Mouse (Mus musculus) testis, adult 2 months (tissue): ENCODE measurements around the gene Tmem185b. TPM values are rescaled to one million over a fixed set of nuclear protein-coding genes. Genes with fewer than 3 reads are reported as not detected.
A peak's percentile ranks its signal among the peaks of the same experiment; 100 is the strongest.

Experiments used
- H3K27ac ChIP-seq: fragments of 200-500 bp; 2 replicates; pipeline ENCODE4 v1.5.1; 2012; ENCODE audit warnings: low read depth, low read length; ENCODE audit not compliant: control insufficient read depth, insufficient read depth
- H3K27me3 ChIP-seq: fragments of 200-500 bp; 2 replicates; pipeline ENCODE4 v1.6.1; 2012; ENCODE audit warnings: mild to moderate bottlenecking, low read length, moderate library complexity; ENCODE audit not compliant: control insufficient read depth, insufficient read depth
- H3K36me3 ChIP-seq: fragments of 200-500 bp; 2 replicates; pipeline ENCODE4 v1.6.1; 2012; ENCODE audit warnings: mild to moderate bottlenecking, low read length; ENCODE audit not compliant: control insufficient read depth, insufficient read depth
- H3K4me1 ChIP-seq: fragments of 200-500 bp; 2 replicates; pipeline ENCODE4 v1.6.1; 2012; ENCODE audit warnings: low read length; ENCODE audit not compliant: control insufficient read depth, insufficient read depth
- H3K4me3 ChIP-seq: fragments of 200-500 bp; 2 replicates; pipeline ENCODE4 v1.5.1; 2012; ENCODE audit warnings: low read depth, mild to moderate bottlenecking, low read length, moderate library complexity, mixed read lengths; ENCODE audit not compliant: control insufficient read depth
- CTCF ChIP-seq: fragments of 200-500 bp; IDR thresholded peaks from 2 replicates; pipeline ENCODE4 v1.5.1; 2012; ENCODE audit warnings: low read depth, mild to moderate bottlenecking, inconsistent platforms, low read length, moderate library complexity; ENCODE audit not compliant: control insufficient read depth, insufficient read depth, insufficient replicate concordance
- POLR2A ChIP-seq: fragments of 200-500 bp; IDR thresholded peaks from 2 replicates; pipeline ENCODE4 v1.6.1; 2012; ENCODE audit warnings: low read depth, mild to moderate bottlenecking, inconsistent platforms, low read length, moderate library complexity; ENCODE audit not compliant: control insufficient read depth
- polyA plus RNA-seq: library from polyadenylated mRNA; depleted of rRNA; stranded (reverse); fragments of >200 nt; gene quantifications from 2 replicates; pipeline ENCODE4 v1.2.3, GENCODE M21; 2012; rRNA removed

Gene Tmem185b
- polyA plus RNA-seq, result 11.6 and 13.9 TPM in 2 replicates

DNA sequence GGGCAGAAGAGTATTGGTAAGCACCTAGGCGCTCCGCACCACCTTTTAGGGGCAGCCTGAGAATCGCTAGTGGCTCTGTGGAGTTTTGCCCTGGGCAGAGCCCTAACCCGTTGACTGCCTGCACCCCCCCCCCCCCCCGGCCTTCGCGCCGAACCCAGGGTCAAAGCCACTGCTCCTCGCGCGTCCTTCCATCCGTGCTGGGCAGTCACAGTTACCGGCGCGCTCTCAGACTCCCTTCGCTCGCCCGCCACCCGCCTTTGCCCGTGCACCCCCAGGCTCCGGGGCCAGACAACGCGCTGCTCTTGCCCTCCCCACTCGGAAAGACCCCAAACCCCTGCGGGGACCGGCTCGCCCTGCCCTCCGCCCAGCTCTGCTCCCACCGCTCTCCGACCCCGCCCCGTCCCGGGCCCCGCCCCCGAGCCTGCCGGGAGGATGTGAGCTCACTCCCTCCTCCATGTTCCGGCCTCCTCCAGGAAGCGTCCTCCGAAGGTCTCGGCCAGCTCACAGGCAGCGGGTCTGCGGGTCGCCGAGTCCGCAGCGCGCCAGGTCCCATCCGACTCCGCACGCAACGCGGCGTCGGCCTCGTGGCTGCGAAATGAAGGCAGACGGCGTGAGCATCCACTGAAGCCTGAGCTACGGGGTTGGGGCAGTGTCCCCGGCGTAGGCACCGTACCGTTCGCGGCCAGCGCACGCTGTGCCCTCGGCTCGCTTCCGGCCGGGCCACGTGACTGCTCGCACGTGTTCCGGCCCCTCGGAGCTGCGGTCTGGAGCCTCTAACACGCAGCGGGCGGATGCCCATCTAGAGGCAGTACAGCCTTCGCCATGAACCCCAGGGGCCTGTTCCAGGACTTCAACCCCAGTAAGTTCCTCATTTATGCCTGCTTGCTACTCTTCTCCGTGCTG lies at the start of gene Tmem185b:
TSS of gene Tmem185b (plus strand) at position 472 of the 903 bp plus-strand sequence.
- TF ChIP-seq POLR2A (no peak; the same call in none of the 2 replicates), CTCF (no peak; the same call in 1 of the 2 replicates)
- H3K27ac ChIP-seq, result peak within 1 kb of the TSS; percentile 90
- peaks cover 15% of the 10 kb centered on the region for H3K4me1 ChIP-seq
- H3K36me3 ChIP-seq, result no peaks in the 10 kb centered on the region
- H3K4me3 ChIP-seq, result peak within 1 kb of the TSS; percentile 91
- no peaks in the 10 kb centered on the region for H3K27me3 ChIP-seq

DNA sequence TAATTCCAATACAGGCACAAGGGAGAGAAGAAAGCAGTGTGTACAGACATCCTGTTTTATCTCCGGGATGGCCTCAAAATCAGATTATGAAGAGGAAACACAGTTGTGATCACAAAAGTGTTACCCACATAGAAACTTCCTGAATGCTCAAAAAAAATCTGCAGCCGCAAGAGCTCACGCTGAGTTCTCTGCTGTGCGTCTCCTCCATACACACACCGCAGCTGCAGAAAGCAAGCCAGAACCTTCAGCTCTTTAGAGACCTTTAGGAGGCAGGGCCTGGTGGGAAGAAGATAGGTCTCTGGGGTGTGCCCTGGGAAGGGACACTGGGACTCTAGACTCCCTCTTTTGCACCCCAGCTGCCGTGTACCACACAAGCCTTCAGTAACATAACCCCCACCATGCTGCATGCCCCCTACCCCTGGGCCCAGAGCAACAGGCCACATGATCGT lies 49.0 kb upstream of the Tmem185b start:
- Histone ChIP-seq H3K4me3 (no peak overlapping the region), H3K36me3 (no peaks in the 10 kb centered on the region), H3K4me1 (no peaks in the 10 kb centered on the region), H3K27me3 (no peaks in the 10 kb centered on the region), H3K27ac (no peak overlapping the region)
- TF ChIP-seq POLR2A (no peak), CTCF (no peak)

DNA sequence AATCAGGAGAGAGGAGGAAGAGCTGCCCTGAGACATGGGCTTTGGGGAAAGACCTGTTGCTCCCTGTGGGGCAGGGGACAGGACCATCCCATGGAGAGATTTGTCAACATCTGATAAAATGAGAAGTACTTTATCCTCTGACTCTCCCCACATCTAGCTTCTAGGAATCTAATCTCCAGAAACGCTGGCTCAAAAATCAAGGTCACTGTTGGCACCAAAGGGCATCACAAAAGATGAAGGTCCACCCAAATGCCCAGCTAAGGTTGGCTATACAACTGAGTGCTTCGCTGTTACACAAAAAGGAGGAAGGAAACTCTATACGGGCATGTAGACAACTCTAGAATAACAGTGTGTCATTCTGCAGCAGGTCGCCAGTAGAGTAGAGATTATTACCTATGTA lies 46.3 kb upstream of the Tmem185b start:
- H3K27ac ChIP-seq, result no peak overlapping the region
- H3K27me3 ChIP-seq, result no peaks in the 10 kb centered on the region
- no peaks in the 10 kb centered on the region for H3K36me3 ChIP-seq
- TF ChIP-seq POLR2A (no peak), CTCF (no peak)
- no peaks in the 10 kb centered on the region; the same call in 1 of the 2 replicates for H3K4me1 ChIP-seq
- no peak overlapping the region for H3K4me3 ChIP-seq

DNA sequence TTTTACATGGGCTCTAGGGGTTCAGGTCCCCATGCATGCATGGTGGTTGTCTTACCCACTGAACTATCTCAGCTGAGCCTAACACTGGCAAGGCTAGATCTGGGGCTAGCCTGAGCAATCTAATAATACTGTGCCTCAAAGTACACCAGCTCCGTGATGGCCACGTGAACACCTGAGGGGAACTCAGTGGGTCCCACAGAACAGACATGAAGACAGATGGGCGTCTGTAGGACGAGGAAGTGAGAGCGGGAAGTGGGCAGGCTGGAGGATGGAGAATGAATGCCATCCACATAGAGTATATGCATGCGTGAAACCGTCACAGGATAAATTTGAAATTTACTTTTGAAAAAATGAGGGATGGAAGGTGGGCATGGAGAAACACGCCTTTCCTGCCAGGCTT lies 45.3 kb upstream of the Tmem185b start:
- H3K27me3 ChIP-seq, result no peaks in the 10 kb centered on the region
- H3K36me3 ChIP-seq, result no peaks in the 10 kb centered on the region
- H3K27ac ChIP-seq, result no peak overlapping the region
- H3K4me1 ChIP-seq, result no peaks in the 10 kb centered on the region; the same call in 1 of the 2 replicates
- TF ChIP-seq CTCF (no peak), POLR2A (no peak)
- no peak overlapping the region for H3K4me3 ChIP-seq

DNA sequence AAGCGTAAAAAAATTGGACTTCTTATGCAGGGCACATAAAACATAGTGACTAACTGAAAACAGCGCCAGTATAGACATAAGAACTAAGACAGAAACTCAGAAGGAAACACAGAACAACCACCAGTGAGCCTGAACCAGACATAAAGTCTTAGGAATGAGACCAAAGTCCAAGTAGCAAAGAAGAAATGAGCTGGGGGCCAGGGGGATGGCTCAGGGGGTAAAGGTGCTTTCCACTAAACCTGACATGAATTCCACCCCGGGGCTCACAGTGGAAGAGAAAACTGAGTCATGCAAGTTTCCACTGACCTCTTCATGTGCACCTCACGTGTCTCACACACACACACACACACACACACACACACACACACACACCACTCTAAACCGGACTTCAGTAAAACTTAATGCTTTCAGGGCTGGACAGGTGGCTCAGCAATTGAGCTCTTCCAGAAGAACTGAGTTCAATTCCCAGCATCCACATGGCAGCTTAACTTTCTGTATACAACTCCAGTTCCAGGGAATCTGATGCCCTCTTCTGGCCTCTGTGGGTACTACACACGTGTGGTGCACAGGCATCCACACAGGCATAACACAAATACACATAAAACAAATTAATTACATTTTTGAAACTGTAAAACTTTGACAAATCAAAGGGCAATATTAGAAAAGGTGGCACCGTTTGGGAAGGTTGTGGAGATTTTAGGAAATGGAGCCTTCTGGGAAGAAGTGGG lies 44.6 kb upstream of the Tmem185b start:
- H3K27ac ChIP-seq, result no peak overlapping the region
- H3K4me1 ChIP-seq, result no peaks in the 10 kb centered on the region; the same call in 1 of the 2 replicates
- no peaks in the 10 kb centered on the region for H3K36me3 ChIP-seq
- no peak overlapping the region for H3K4me3 ChIP-seq
- H3K27me3 ChIP-seq, result no peaks in the 10 kb centered on the region
- TF ChIP-seq CTCF (peak; percentile 36; the same call in 1 of the 2 replicates), POLR2A (no peak)

GRCm38 (mm10) chr1:119482891-119483290 lies 43.1 kb upstream of the Tmem185b start:
- TF ChIP-seq POLR2A, result no peak
- TF ChIP-seq CTCF, result peak; percentile 7; the same call in 1 of the 2 replicates
- no peak overlapping the region for H3K4me3 ChIP-seq
- no peaks in the 10 kb centered on the region; the same call in 1 of the 2 replicates for H3K4me1 ChIP-seq
- no peaks in the 10 kb centered on the region for H3K36me3 ChIP-seq
- H3K27ac ChIP-seq, result no peak overlapping the region
- no peaks in the 10 kb centered on the region for H3K27me3 ChIP-seq

- Histone ChIP-seq H3K27ac (no peak overlapping the region), H3K4me1 (no peaks in the 10 kb centered on the region; the same call in 1 of the 2 replicates), H3K36me3 (no peaks in the 10 kb centered on the region), H3K4me3 (no peak overlapping the region), H3K27me3 (no peaks in the 10 kb centered on the region)
- TF ChIP-seq POLR2A (no peak), CTCF (peak; percentile 50; the same call in 1 of the 2 replicates)
These were observed 41.5 kb upstream of the Tmem185b start for GRCm38 (mm10) chr1:119484457-119484856.
